Mouse (Mus musculus): ENCODE measurements around the gene Clec1a.

DNA sequence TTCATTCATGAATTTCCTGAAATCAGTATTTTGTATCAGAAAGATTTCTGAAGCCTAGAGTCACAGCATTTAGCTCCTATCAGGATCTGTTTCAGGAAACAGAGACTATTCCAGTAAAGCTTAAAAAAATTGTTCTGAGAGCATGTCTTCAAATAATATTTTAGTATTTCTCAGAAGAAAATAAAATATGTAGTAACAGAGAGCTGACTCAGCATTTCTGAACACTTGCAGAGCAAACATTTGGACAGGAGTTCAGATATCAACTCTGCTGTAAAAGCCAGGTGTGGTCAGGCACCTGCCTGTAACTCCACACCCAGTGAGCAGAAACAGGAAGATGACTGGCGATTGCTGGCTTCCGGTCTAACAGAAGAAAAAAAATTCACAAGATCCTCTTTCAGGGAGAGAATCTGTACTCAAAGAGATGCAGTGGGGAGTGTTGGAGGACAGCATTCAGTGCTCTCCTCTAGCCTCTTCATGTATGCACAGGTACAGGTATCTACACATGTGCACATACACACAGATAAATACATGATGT, 76.8 kb downstream of the Clec1a start:
- no peak for TF ChIP-seq CTCF (IDR thresholded peaks at IDR 0.05)
- TF ChIP-seq EP300 (IDR thresholded peaks at IDR 0.05), result no peak
